Mouse (Mus musculus): ENCODE results near the gene Shh.

DNA sequence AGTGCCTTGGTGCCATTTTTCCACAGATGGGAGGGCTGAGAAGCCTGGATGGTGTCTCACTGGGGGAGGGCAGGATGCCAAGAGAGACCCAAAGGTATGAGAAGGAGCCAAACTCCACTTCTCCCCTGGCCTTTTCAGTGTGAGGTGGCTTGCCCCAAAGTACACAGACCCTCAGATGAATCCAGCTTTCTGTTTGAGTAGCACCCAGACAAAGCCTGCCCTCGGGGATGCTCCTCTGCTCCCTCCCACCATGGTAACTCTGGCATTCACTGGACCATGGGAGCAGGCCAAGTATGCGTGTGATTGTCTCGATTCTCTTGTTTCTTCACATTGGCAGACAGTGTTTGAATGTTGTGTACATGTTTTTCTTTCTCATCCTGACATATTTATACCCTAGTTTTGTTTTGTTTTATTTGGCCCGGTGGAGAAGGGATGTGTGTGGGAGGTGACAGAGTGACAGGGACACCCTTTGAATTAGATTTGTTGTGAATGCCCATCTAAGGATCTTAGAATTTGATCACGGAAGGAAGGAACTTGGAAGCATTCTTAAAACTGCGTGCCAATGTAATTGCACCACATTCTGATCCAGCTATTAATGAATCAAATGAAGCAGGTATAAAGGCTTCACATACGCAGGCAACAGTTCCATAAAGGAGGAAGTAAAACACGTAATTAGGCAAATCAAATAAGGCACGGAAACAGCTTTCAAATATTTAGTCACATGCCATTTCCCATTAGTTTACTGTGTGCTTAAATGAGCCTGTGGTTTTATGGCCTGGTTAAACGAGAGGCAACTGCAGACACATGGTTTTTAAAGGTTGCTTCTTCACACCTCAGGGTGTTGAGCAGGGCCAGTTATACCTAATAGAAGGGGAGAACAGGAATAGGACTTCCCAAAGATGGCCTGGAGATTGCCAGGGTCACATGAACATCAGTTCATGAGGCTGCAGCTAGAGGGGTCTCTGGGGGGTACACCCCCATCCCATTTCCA lies 9.6 kb upstream of the Shh start:
- TF ChIP-seq CTCF (IDR thresholded peaks at IDR 0.05; ENCODE audit: control insufficient read depth, insufficient read depth, insufficient replicate concordance, low read depth, low read length) (no peak), POLR2A (IDR thresholded peaks at IDR 0.05; ENCODE audit: control insufficient read depth, low read depth, low read length) (no peak)

All from testis, adult 2 months (tissue).